In the genomic region with DNA sequence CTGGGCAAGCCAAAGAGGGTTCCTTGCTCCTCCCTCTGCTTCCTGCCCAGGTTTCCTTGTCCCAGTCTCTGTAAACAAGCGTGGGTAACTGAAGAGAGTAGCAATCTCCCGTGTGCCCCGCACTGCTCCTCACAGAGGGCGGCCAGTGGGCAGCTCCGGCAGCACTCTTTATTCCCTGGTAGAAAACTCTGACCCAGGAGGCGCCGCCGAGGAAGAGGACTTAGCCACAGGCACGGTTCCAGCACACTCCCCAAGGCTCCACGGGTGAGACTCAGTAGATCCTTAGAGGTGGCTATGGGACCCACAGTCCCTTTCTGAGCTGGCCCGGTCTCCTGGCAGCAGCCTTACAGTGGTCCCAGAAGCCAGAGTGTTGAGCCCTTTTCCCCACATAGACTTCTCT, we compare ENCODE assay signal across 26 mouse cellular contexts. TPM values are rescaled to one million over a fixed set of nuclear protein-coding genes. Genes with fewer than 3 reads are reported as not detected.
"Had no signal": no experiment of that assay in that cellular context is flagged by ENCODE, and none has a peak within 500 bp of the region (broad histone marks: within the 10 kb centered on the region; RNA-seq: fewer than 3 reads in every experiment).

No protein-coding gene starts in this region.

- H3K4me1 ChIP-seq: heart, embryonic 13.5 days; heart, embryonic 15.5 days; hindbrain, embryonic 13.5 days; kidney, embryonic 15.5 days; limb, embryonic 10.5 days; limb, embryonic 12.5 days; liver, embryonic 12.5 days had no signal

- H3K27ac ChIP-seq: heart, embryonic 13.5 days; heart, embryonic 15.5 days; hindbrain, embryonic 13.5 days; hindbrain, postnatal 0 days; kidney, embryonic 15.5 days; kidney, postnatal 0 days; layer of hippocampus, adult 2 months; left cerebral cortex, adult 2 months; limb, embryonic 10.5 days; limb, embryonic 12.5 days; liver, embryonic 12.5 days; liver, embryonic 14.5 days had no signal

- H3K9ac ChIP-seq: forebrain, postnatal 0 days; heart, embryonic 13.5 days; heart, embryonic 15.5 days; hindbrain, embryonic 13.5 days; kidney, embryonic 15.5 days; limb, embryonic 12.5 days; liver, embryonic 12.5 days; liver, embryonic 14.5 days had no signal

- H3K4me2 ChIP-seq: heart, embryonic 11.5 days; heart, embryonic 13.5 days; heart, embryonic 15.5 days; hindbrain, embryonic 13.5 days; kidney, embryonic 15.5 days; limb, embryonic 12.5 days; liver, embryonic 12.5 days had no signal

- H3K36me3 ChIP-seq: heart, embryonic 13.5 days; heart, embryonic 15.5 days; hindbrain, embryonic 13.5 days; kidney, embryonic 15.5 days; limb, embryonic 10.5 days; limb, embryonic 12.5 days; liver, embryonic 12.5 days had no signal

- H3K4me3 ChIP-seq: heart, embryonic 13.5 days; heart, embryonic 15.5 days; hindbrain, embryonic 13.5 days; kidney, embryonic 15.5 days; layer of hippocampus, adult 2 months; left cerebral cortex, adult 2 months; limb, embryonic 10.5 days; limb, embryonic 12.5 days; liver, embryonic 12.5 days had no signal

- ATAC-seq: forebrain, postnatal 0 days; hindbrain, postnatal 0 days; intestine, embryonic 16.5 days; liver, embryonic 12.5 days had no signal

- H3K27me3 ChIP-seq: kidney, embryonic 15.5 days had no signal

- DNase-seq: forebrain, postnatal 0 days; gastrocnemius, postnatal 14 days; gastrocnemius, postnatal 36 days; heart, adult 18-20 months; heart, postnatal 14 days; heart, postnatal 36 days; kidney, adult 11 months; kidney, adult 2 months; kidney, adult 9 months; kidney, postnatal 25 days; kidney, postnatal 4 days had no signal

- H3K9me3 ChIP-seq: heart, embryonic 13.5 days; heart, embryonic 15.5 days; hindbrain, embryonic 13.5 days; kidney, embryonic 15.5 days; limb, embryonic 10.5 days; limb, embryonic 12.5 days; liver, embryonic 12.5 days had no signal

RNA-seq across cellular contexts. Expression of a gene that starts 50.1 kb away (rescaled TPM):
- polyA plus RNA-seq: kidney, adult 2 months; kidney, postnatal 0 days; limb, embryonic 10.5 days; limb, embryonic 12.5 days; liver, adult 2 months had no signal
